8 mouse cellular contexts compared by ENCODE assay signal in the genomic region with DNA sequence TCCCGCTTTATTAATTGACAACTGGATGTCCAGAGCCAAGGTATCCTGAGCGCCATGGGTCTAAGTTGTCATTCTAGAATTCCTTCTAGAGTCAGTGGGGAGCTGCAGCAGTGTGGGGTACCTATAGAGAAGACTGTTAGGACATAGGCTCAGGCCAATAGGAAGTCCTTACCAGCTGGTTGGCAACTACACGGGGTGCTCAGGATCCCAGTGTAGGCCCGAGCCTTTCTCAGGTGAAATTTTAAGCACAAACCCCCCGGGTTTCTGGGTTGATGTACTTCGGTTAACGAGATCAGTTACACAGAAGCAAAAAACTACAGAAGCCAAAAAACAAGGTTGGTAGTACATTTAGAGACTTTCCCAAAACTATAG. TPM values are rescaled to one million over a fixed set of nuclear protein-coding genes. Genes with fewer than 3 reads are reported as not detected.
DNase-seq lines count a peak whose midpoint lies in the region; ATAC-seq and TF ChIP-seq lines count a peak whose summit lies in the region.
"Had no signal": no experiment of that assay in that cellular context is flagged by ENCODE, and none has a peak within 500 bp of the region (broad histone marks: within the 10 kb centered on the region; RNA-seq: fewer than 3 reads in every experiment).

No protein-coding gene starts in this region.

- H3K9me3 ChIP-seq in hindbrain, embryonic 16.5 days (ENCODE audit: control insufficient read depth, low read length), result no peaks in the 10 kb centered on the region
- no peaks in the 10 kb centered on the region for H3K9me3 ChIP-seq in hindbrain, embryonic 11.5 days (ENCODE audit: control insufficient read depth, low read length)
- H3K9me3 ChIP-seq in midbrain, embryonic 13.5 days, result no peaks in the 10 kb centered on the region
- no peaks in the 10 kb centered on the region for H3K9me3 ChIP-seq in midbrain, postnatal 0 days (ENCODE audit: low read length)
- H3K9me3 ChIP-seq in forebrain, embryonic 14.5 days (replicated peaks; ENCODE audit: control insufficient read depth, low read length), result no peaks in the 10 kb centered on the region
- no peaks in the 10 kb centered on the region for H3K9me3 ChIP-seq in stomach, embryonic 15.5 days

- no peak for TF ChIP-seq CTCF in midbrain, postnatal 0 days (IDR thresholded peaks at IDR 0.05)

- DNase-seq in hindbrain, embryonic 11.5 days (ENCODE audit: low spot score), result no peak
- no peak for DNase-seq in midbrain, postnatal 0 days (ENCODE audit: low spot score)
- no peak for DNase-seq in forebrain, embryonic 14.5 days (ENCODE audit: low spot score)
- DNase-seq in spleen, postnatal 36 days (ENCODE audit: low spot score in 2 of 2), result no peak
- DNase-seq: lung, adult 2 months had no signal

- 57% methylated on average over 7 of the region's 7 CpGs for WGBS in hindbrain, embryonic 16.5 days
- WGBS in hindbrain, embryonic 11.5 days, result 72% methylated on average over 7 of the region's 7 CpGs
- 80% methylated on average over 7 of the region's 7 CpGs for WGBS in midbrain, embryonic 13.5 days
- WGBS in midbrain, postnatal 0 days, result 53% methylated on average over 7 of the region's 7 CpGs
- WGBS in forebrain, embryonic 14.5 days, result 61% methylated on average over 7 of the region's 7 CpGs
- 60% methylated on average over 7 of the region's 7 CpGs for WGBS in stomach, embryonic 15.5 days

- no peak overlapping the region for H3K9ac ChIP-seq in hindbrain, embryonic 16.5 days (ENCODE audit: low read depth, low read length)
- H3K9ac ChIP-seq in hindbrain, embryonic 11.5 days (ENCODE audit: low read depth, low read length), result no peak overlapping the region
- no peak overlapping the region for H3K9ac ChIP-seq in midbrain, embryonic 13.5 days (replicated peaks)
- H3K9ac ChIP-seq in midbrain, postnatal 0 days (replicated peaks; ENCODE audit: low read length, poor library complexity, severe bottlenecking), result no peak overlapping the region
- H3K9ac ChIP-seq in forebrain, embryonic 14.5 days (ENCODE audit: low read length), result no peak overlapping the region; the same call in 1 of the 2 replicates
- H3K9ac ChIP-seq in stomach, embryonic 15.5 days, result no peak overlapping the region

- H3K36me3 ChIP-seq in hindbrain, embryonic 16.5 days (ENCODE audit: control insufficient read depth, insufficient read depth, low read length), result no peaks in the 10 kb centered on the region
- no peaks in the 10 kb centered on the region for H3K36me3 ChIP-seq in hindbrain, embryonic 11.5 days (ENCODE audit: control insufficient read depth, insufficient read depth, low read length)
- no peaks in the 10 kb centered on the region for H3K36me3 ChIP-seq in midbrain, embryonic 13.5 days
- peaks cover 9% of the 10 kb centered on the region; the same call in 1 of the 2 replicates for H3K36me3 ChIP-seq in midbrain, postnatal 0 days (ENCODE audit: insufficient read depth, low read length)
- H3K36me3 ChIP-seq in forebrain, embryonic 14.5 days (ENCODE audit: control insufficient read depth, insufficient read depth, low read length), result no peaks in the 10 kb centered on the region
- H3K36me3 ChIP-seq in stomach, embryonic 15.5 days, result no peaks in the 10 kb centered on the region

- H3K4me1 ChIP-seq in hindbrain, embryonic 16.5 days (ENCODE audit: control insufficient read depth, insufficient read depth, low read depth, low read length), result peaks cover 18% of the 10 kb centered on the region
- H3K4me1 ChIP-seq in hindbrain, embryonic 11.5 days (replicated peaks; ENCODE audit: control insufficient read depth, insufficient read depth, low read length), result no peaks in the 10 kb centered on the region
- peaks cover 23% of the 10 kb centered on the region for H3K4me1 ChIP-seq in midbrain, embryonic 13.5 days (replicated peaks)
- H3K4me1 ChIP-seq in midbrain, postnatal 0 days (ENCODE audit: insufficient read depth, low read length), result no peaks in the 10 kb centered on the region
- peaks cover 18% of the 10 kb centered on the region for H3K4me1 ChIP-seq in forebrain, embryonic 14.5 days (ENCODE audit: control insufficient read depth, insufficient read depth, low read length)
- H3K4me1 ChIP-seq in stomach, embryonic 15.5 days, result peaks cover 44% of the 10 kb centered on the region

- no peak overlapping the region for H3K4me2 ChIP-seq in hindbrain, embryonic 16.5 days (ENCODE audit: low read length)
- H3K4me2 ChIP-seq in hindbrain, embryonic 11.5 days (replicated peaks; ENCODE audit: low read depth, low read length), result no peak overlapping the region
- H3K4me2 ChIP-seq in midbrain, embryonic 13.5 days (replicated peaks), result no peak overlapping the region
- no peak overlapping the region for H3K4me2 ChIP-seq in midbrain, postnatal 0 days (ENCODE audit: low read depth, low read length, poor library complexity, severe bottlenecking)
- peak overlapping the region; percentile 16; the same call in 1 of the 2 replicates for H3K4me2 ChIP-seq in forebrain, embryonic 14.5 days (ENCODE audit: low read length)
- H3K4me2 ChIP-seq in stomach, embryonic 15.5 days, result no peak overlapping the region

- H3K4me3 ChIP-seq in hindbrain, embryonic 16.5 days (ENCODE audit: low read length), result no peak overlapping the region
- H3K4me3 ChIP-seq in hindbrain, embryonic 11.5 days (ENCODE audit: low read depth, low read length), result no peak overlapping the region
- H3K4me3 ChIP-seq in midbrain, embryonic 13.5 days (replicated peaks), result no peak overlapping the region
- H3K4me3 ChIP-seq in midbrain, postnatal 0 days (ENCODE audit: low read depth, low read length), result no peak overlapping the region
- H3K4me3 ChIP-seq in forebrain, embryonic 14.5 days (ENCODE audit: low read depth, low read length), result no peak overlapping the region
- no peak overlapping the region for H3K4me3 ChIP-seq in stomach, embryonic 15.5 days (replicated peaks)

- no peak for ATAC-seq in hindbrain, embryonic 16.5 days
- ATAC-seq in hindbrain, embryonic 11.5 days (ENCODE audit: low FRiP score), result no peak
- no peak for ATAC-seq in midbrain, embryonic 13.5 days
- no peak for ATAC-seq in midbrain, postnatal 0 days (ENCODE audit: low FRiP score)
- ATAC-seq in forebrain, embryonic 14.5 days, result no peak
- ATAC-seq in stomach, embryonic 15.5 days (ENCODE audit: insufficient read depth, low FRiP score, low read depth), result no peak

- no peaks in the 10 kb centered on the region for H3K27me3 ChIP-seq in hindbrain, embryonic 16.5 days (replicated peaks; ENCODE audit: control insufficient read depth, insufficient read depth, low read length)
- no peaks in the 10 kb centered on the region for H3K27me3 ChIP-seq in hindbrain, embryonic 11.5 days (ENCODE audit: control insufficient read depth, insufficient read depth, low read length)
- H3K27me3 ChIP-seq in midbrain, embryonic 13.5 days, result no peaks in the 10 kb centered on the region
- no peaks in the 10 kb centered on the region for H3K27me3 ChIP-seq in midbrain, postnatal 0 days (ENCODE audit: insufficient read depth, low read length)
- no peaks in the 10 kb centered on the region for H3K27me3 ChIP-seq in forebrain, embryonic 14.5 days (replicated peaks; ENCODE audit: control insufficient read depth, insufficient read depth, low read length)
- H3K27me3 ChIP-seq in stomach, embryonic 15.5 days (replicated peaks), result no peaks in the 10 kb centered on the region

- peak overlapping the region; percentile 20; the same call in 1 of the 2 replicates for H3K27ac ChIP-seq in hindbrain, embryonic 16.5 days (ENCODE audit: low read depth, low read length)
- H3K27ac ChIP-seq in hindbrain, embryonic 11.5 days (ENCODE audit: low read depth, low read length), result no peak overlapping the region
- 0 out of 2 replicates have a peak overlapping the region, but pooled peaks have one; percentile 3 for H3K27ac ChIP-seq in midbrain, embryonic 13.5 days
- H3K27ac ChIP-seq in midbrain, postnatal 0 days (ENCODE audit: low read depth, low read length), result no peak overlapping the region
- peak overlapping the region; percentile 9; the same call in 1 of the 2 replicates for H3K27ac ChIP-seq in forebrain, embryonic 14.5 days (ENCODE audit: low read depth, low read length)
- peak overlapping the region; percentile 69 for H3K27ac ChIP-seq in stomach, embryonic 15.5 days

RNA-seq across cellular contexts. Expression of a gene that starts 51.6 kb away (rescaled TPM):
- 83.2 and 93.9 TPM in 2 replicates for polyA plus RNA-seq in hindbrain, embryonic 16.5 days (2015; fragmentation: Nextera tagmentation; extraction: Ambion mirVana)
- polyA plus RNA-seq in hindbrain, embryonic 11.5 days (2014; fragmentation: Nextera tagmentation; extraction: Ambion mirVana), result 47.2 and 55.7 TPM in 2 replicates
- 64.9 and 70.0 TPM in 2 replicates for polyA plus RNA-seq in midbrain, embryonic 13.5 days (2015; fragmentation: Nextera tagmentation; extraction: Ambion mirVana)
- total RNA-seq in midbrain, postnatal 0 days (2014; rRNA removed), result 95.2 and 108 TPM in 2 replicates
- polyA plus RNA-seq in midbrain, postnatal 0 days (2015; fragmentation: Nextera tagmentation; extraction: Ambion mirVana), result 84.2 and 85.8 TPM in 2 replicates
- 56.1 and 67.9 TPM in 2 replicates for polyA plus RNA-seq in forebrain, embryonic 14.5 days (2014; fragmentation: Nextera tagmentation; extraction: Ambion mirVana)
- polyA plus RNA-seq in stomach, embryonic 15.5 days (2015; fragmentation: Nextera tagmentation; extraction: Ambion mirVana), result 63.6 and 68.9 TPM in 2 replicates

RNA-seq across cellular contexts. Expression of a gene that starts 52.3 kb away (rescaled TPM):
- polyA plus RNA-seq in hindbrain, embryonic 16.5 days (2015; fragmentation: Nextera tagmentation; extraction: Ambion mirVana), result 18.1 and 20.1 TPM in 2 replicates
- polyA plus RNA-seq in hindbrain, embryonic 11.5 days (2014; fragmentation: Nextera tagmentation; extraction: Ambion mirVana), result 14.9 and 15.8 TPM in 2 replicates
- 16.8 and 19.0 TPM in 2 replicates for polyA plus RNA-seq in midbrain, embryonic 13.5 days (2015; fragmentation: Nextera tagmentation; extraction: Ambion mirVana)
- 11.2 and 19.1 TPM in 2 replicates for total RNA-seq in midbrain, postnatal 0 days (2014; rRNA removed)
- 11.2 and 11.7 TPM in 2 replicates for polyA plus RNA-seq in midbrain, postnatal 0 days (2015; fragmentation: Nextera tagmentation; extraction: Ambion mirVana)
- polyA plus RNA-seq in forebrain, embryonic 14.5 days (2014; fragmentation: Nextera tagmentation; extraction: Ambion mirVana), result 13.1 and 16.0 TPM in 2 replicates
- polyA plus RNA-seq in stomach, embryonic 15.5 days (2015; fragmentation: Nextera tagmentation; extraction: Ambion mirVana), result 25.3 and 27.7 TPM in 2 replicates

RNA-seq across cellular contexts. Expression of a gene that starts 54.8 kb away (rescaled TPM):
- polyA plus RNA-seq in hindbrain, embryonic 16.5 days (2015; fragmentation: Nextera tagmentation; extraction: Ambion mirVana), result 2.2 and 2.6 TPM in 2 replicates
- 1.0 and 1.1 TPM in 2 replicates for polyA plus RNA-seq in hindbrain, embryonic 11.5 days (2014; fragmentation: Nextera tagmentation; extraction: Ambion mirVana)
- polyA plus RNA-seq in midbrain, embryonic 13.5 days (2015; fragmentation: Nextera tagmentation; extraction: Ambion mirVana), result 1.4 and 2.0 TPM in 2 replicates
- total RNA-seq in midbrain, postnatal 0 days (2014; rRNA removed), result 3.7 and 4.8 TPM in 2 replicates
- 2.1 and 2.7 TPM in 2 replicates for polyA plus RNA-seq in midbrain, postnatal 0 days (2015; fragmentation: Nextera tagmentation; extraction: Ambion mirVana)
- polyA plus RNA-seq in forebrain, embryonic 14.5 days (2014; fragmentation: Nextera tagmentation; extraction: Ambion mirVana), result 1.7 TPM in 2 replicates
- polyA plus RNA-seq in stomach, embryonic 15.5 days (2015; fragmentation: Nextera tagmentation; extraction: Ambion mirVana), result 5.5 TPM in 2 replicates

Comparison
In these comparisons a context has a peak if more than half of its experiments do, and no peak if none do; other contexts are left out.
1. H3K27ac ChIP-seq: peak in hindbrain, embryonic 16.5 days (single experiment), midbrain, embryonic 13.5 days (single experiment), forebrain, embryonic 14.5 days (single experiment) and stomach, embryonic 15.5 days (single experiment); none in hindbrain, embryonic 11.5 days (single experiment) and midbrain, postnatal 0 days (single experiment).